Mouse (Mus musculus): ENCODE measurements around the gene Sv2a.
"Not testable (repeated sequence)": the region's sequence is repeated elsewhere in the genome, so short reads cannot be mapped to it uniquely, and the experiment has no call there.

DNA sequence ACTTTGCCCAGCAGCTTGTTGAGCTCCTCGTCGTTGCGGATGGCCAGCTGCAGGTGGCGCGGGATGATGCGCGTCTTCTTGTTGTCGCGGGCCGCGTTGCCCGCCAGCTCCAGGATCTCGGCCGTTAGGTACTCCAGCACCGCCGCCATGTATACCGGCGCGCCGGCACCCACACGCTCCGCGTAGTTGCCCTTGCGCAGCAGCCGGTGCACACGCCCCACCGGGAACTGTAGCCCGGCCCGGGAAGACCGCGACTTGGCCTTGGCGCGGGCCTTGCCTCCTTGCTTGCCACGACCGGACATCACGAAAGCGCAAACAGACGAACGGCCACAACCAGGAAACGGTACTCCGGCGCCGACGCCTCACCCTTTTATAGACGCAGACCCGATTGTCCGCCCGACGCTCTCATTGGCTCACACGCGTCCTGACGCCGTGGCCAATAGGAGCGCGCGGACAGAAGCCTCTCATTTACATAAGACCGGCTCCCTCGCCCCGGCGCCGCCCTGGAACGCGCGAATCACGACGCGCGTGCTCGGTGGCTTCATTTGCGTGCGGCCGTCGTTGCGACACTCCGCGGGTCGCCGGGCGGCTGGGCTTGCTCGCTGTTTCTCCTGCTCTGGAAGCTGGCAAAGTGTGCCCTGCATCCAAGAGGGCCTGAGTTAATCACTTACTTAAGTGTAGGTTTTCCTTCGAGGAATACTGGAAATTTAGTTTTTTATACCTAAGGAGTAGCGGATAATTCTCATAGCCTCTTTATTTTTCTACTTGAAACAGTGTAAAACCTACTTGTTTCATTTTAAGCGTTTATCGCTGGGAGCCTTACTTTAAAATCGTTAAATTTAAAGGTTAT lies 59.2 kb downstream of the Sv2a start, which contains the start of gene Hist2h2aa2:
- TF ChIP-seq ZC3H11A (IDR thresholded peaks at IDR 0.05; ENCODE audit: borderline replicate concordance, low read depth, low read length); ZNF384 (IDR thresholded peaks at IDR 0.05; ENCODE audit: low read depth, low read length); HCFC1 (IDR thresholded peaks at IDR 0.05; ENCODE audit: borderline replicate concordance, insufficient read depth, low read length); MAFK (IDR thresholded peaks at IDR 0.05; ENCODE audit: insufficient read depth, low read depth, low read length): not testable (repeated sequence)

Data from ES-E14 (cell line).